Mouse (Mus musculus) kidney, embryonic 16.5 days (tissue): ENCODE data around the gene Ceacam16. TPM values are rescaled to one million over a fixed set of nuclear protein-coding genes. Genes with fewer than 3 reads are reported as not detected.

Source experiments
- ATAC-seq: fragments of 200-750 bp; cut with Nextera tagmentation; 2 replicates; pipeline ENCODE4 v1.8.0; 2017; ENCODE audit warnings: moderate TSS enrichment; ENCODE audit not compliant: low FRiP score, low TSS enrichment
- H3K27ac ChIP-seq: fragments of 300-500 bp; sonication (generic); 2 replicates; pipeline ENCODE4 v1.5.1; 2014; ENCODE audit warnings: low read length
- H3K27me3 ChIP-seq: fragments of 300-500 bp; sonication (generic); 2 replicates; pipeline ENCODE4 v1.6.1; 2014; ENCODE audit warnings: low read length, control low read depth, mixed read lengths; ENCODE audit not compliant: insufficient read depth
- H3K36me3 ChIP-seq: fragments of 300-500 bp; sonication (generic); 2 replicates; pipeline ENCODE4 v1.6.1; 2014; ENCODE audit warnings: low read length, control low read depth, mixed read lengths; ENCODE audit not compliant: insufficient read depth
- H3K4me1 ChIP-seq: fragments of 300-500 bp; sonication (generic); 2 replicates; pipeline ENCODE4 v1.6.1; 2014; ENCODE audit warnings: low read length, control low read depth, mixed read lengths; ENCODE audit not compliant: insufficient read depth
- H3K4me2 ChIP-seq: fragments of 300-500 bp; sonication (generic); replicated peaks from 2 replicates; pipeline ENCODE4 v1.6.1; 2014; ENCODE audit warnings: low read depth, low read length
- H3K4me3 ChIP-seq: fragments of 300-500 bp; sonication (generic); 2 replicates; pipeline ENCODE4 v1.5.1; 2014; ENCODE audit warnings: mild to moderate bottlenecking, low read length
- H3K9ac ChIP-seq: fragments of 300-500 bp; sonication (generic); replicated peaks from 2 replicates; pipeline ENCODE4 v1.6.1; 2014; ENCODE audit warnings: low read length
- H3K9me3 ChIP-seq: fragments of 300-500 bp; sonication (generic); 2 replicates; pipeline ENCODE4 v1.6.1; 2016; ENCODE audit warnings: low read length, control low read depth
- WGBS: fragments of 180-500 bp; shearing (Covaris S2); extraction: QIAGEN DNeasy Blood & Tissue Kit; methylation state at CpG from one replicate; pipeline ENCODE4 v1.1.7; 2014; 5-methylcytosine and 5-hydroxymethylcytosine counted together
- polyA plus RNA-seq: library from polyadenylated mRNA; unstranded; fragments of >200 nt; fragmentation: Nextera tagmentation; extraction: Ambion mirVana; gene quantifications from 2 replicates; pipeline ENCODE4 v1.2.1, GENCODE M21; 2015

The Ceacam16 gene
- polyA plus RNA-seq, 1 experiment from 2014 or later, result 0.15 TPM

- H3K9ac ChIP-seq, result no peak overlapping the region
- no peaks in the 10 kb centered on the region for H3K27me3 ChIP-seq
- H3K9me3 ChIP-seq, result no peaks in the 10 kb centered on the region
- 0 out of 2 replicates have a peak overlapping the region, but pooled peaks have one; percentile 1 for H3K4me2 ChIP-seq
- H3K4me3 ChIP-seq, result no peak overlapping the region
- H3K4me1 ChIP-seq, result peaks cover 10% of the 10 kb centered on the region; the same call in 1 of the 2 replicates
- H3K36me3 ChIP-seq, result no peaks in the 10 kb centered on the region
- 29% methylated on average over 13 of the region's 13 CpGs for WGBS
- H3K27ac ChIP-seq, result no peak overlapping the region
- ATAC-seq, result peak; percentile 57; the same call in 1 of the 2 replicates
Measured at GRCm38 (mm10) chr7:19830682-19831156, 30.4 kb downstream of the Ceacam16 start.

DNA sequence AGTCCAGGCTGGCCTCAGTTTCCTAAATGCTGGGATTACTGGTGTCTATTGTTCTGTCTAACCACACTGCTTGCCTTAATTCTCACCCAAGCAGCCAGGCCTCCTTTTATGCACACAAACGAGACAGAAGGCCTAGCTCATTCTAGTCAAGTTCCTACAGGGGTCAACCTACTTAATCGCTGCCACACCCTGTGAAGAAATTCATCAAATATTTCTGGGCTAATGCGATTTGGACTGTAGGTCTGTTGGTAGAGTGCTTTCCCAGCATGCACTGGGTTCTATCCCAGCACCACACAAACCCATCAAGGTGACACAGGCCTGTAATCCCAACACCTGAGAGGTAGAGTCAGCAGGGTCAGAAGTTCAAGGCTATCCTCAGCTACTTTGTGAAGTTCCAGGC, 31.4 kb downstream of the Ceacam16 start:
- no peaks in the 10 kb centered on the region for H3K27me3 ChIP-seq
- no peak overlapping the region for H3K27ac ChIP-seq
- 85% methylated on average over 3 of the region's 3 CpGs for WGBS
- peaks cover 14% of the 10 kb centered on the region; the same call in 1 of the 2 replicates for H3K4me1 ChIP-seq
- no peak overlapping the region for H3K4me2 ChIP-seq
- no peak overlapping the region for H3K4me3 ChIP-seq
- no peak overlapping the region for H3K9ac ChIP-seq
- H3K9me3 ChIP-seq, result no peaks in the 10 kb centered on the region
- no peak for ATAC-seq
- H3K36me3 ChIP-seq, result no peaks in the 10 kb centered on the region

DNA sequence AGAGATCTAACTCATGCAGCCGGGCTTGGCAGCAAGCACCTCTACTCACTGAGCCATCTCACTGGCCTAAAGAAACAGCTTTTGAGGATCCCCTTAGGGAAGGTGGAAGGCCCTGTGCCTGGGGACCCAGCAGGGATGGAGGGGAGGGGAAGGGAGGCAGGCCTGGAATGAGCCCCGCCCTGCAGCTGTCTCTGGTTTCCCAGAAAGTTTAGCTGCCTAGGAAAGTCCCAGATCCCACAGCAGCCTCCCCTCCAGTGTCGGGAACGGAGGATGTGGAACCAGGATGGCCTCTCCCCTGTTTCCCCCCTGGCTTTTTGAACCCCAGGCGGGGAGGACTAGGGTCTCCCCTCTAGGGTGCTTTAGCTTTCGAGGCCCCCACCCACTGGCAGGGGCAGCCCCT, 34.3 kb downstream of the Ceacam16 start:
- H3K27me3 ChIP-seq, result peaks cover 5% of the 10 kb centered on the region
- H3K9ac ChIP-seq, result 0 out of 2 replicates have a peak overlapping the region, but pooled peaks have one; percentile 22
- ATAC-seq, result no peak
- no peaks in the 10 kb centered on the region for H3K36me3 ChIP-seq
- no peak overlapping the region for H3K4me3 ChIP-seq
- peaks cover 39% of the 10 kb centered on the region for H3K4me1 ChIP-seq
- 33% methylated on average over 5 of the region's 6 CpGs for WGBS
- H3K9me3 ChIP-seq, result no peaks in the 10 kb centered on the region
- H3K4me2 ChIP-seq, result no peak overlapping the region
- no peak overlapping the region for H3K27ac ChIP-seq

DNA sequence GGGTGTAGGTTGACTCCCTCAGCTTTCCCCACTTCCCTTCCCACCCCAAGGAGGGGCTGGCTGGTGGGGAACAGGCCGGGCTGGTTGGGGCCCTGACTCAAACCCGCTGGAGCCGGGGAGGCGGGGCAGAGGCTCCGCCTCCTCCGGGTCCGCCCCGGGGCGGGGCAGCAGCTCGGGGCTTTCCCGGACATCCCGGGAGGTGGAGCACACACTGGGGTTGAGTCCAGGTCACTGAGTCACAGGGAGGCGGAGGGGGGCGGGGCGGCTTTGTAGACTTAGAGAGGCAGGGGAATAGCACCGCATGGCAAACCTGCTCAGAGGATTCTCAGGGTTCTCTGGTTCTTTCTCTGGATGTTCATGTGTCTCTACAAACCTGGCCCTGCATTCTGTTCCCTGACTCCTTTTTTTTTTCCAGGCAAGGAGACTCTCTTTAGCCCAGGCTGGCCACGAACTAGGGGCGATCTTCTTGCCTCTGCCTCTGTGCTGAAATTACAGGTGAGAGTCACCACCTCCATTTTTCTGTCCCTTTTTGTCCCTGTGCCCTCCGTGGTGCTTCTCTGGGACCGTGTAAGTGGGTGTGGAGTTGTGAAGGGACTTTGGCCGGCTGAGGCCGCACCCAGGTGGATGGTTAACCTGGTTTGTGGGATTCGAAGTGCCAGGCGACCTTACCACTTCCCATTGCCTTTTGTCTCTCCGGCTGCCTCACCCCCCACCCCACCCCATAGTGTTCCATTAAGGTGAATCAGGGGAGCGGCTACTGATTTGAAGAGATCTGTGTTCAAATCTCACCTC, 36.7 kb downstream of the Ceacam16 start:
- H3K27me3 ChIP-seq, result peaks cover 10% of the 10 kb centered on the region
- peaks cover 34% of the 10 kb centered on the region for H3K4me1 ChIP-seq
- peak overlapping the region; percentile 44 for H3K4me2 ChIP-seq
- H3K36me3 ChIP-seq, result no peaks in the 10 kb centered on the region
- peak overlapping the region; percentile 88 for H3K27ac ChIP-seq
- WGBS, result 20% methylated on average over 26 of the region's 26 CpGs
- peak overlapping the region; percentile 55; the same call in 1 of the 2 replicates for H3K9ac ChIP-seq
- peak; percentile 88 for ATAC-seq
- peak overlapping the region; percentile 12; the same call in 1 of the 2 replicates for H3K4me3 ChIP-seq
- H3K9me3 ChIP-seq, result peaks cover 4% of the 10 kb centered on the region; the same call in 1 of the 2 replicates

- WGBS, result 30% methylated on average over 16 of the region's 16 CpGs
Measured at GRCm38 (mm10) chr7:19823256-19824181, 37.6 kb downstream of the Ceacam16 start.

GRCm38 (mm10) chr7:19822604-19823058, 38.5 kb downstream of the Ceacam16 start, which contains the start of gene Bcl3:
Gene Bcl3 (minus strand): TSS chr7:19822770.
- 1% methylated on average over 24 of the region's 42 CpGs for WGBS
- H3K9me3 ChIP-seq, result peaks cover 4% of the 10 kb centered on the region; the same call in 1 of the 2 replicates
- H3K36me3 ChIP-seq, result no peaks in the 10 kb centered on the region
- H3K27me3 ChIP-seq, result peaks cover 10% of the 10 kb centered on the region
- H3K4me1 ChIP-seq, result peaks cover 40% of the 10 kb centered on the region
- peak within 1 kb of the TSS; percentile 76 for H3K4me2 ChIP-seq
- peak within 1 kb of the TSS; percentile 66 for H3K9ac ChIP-seq
- H3K27ac ChIP-seq, result peak within 1 kb of the TSS; percentile 88
- no peak for ATAC-seq
- H3K4me3 ChIP-seq, result peak within 1 kb of the TSS; percentile 41

More at GRCm38 (mm10) chr7:19823256-19824181, 37.6 kb downstream of the Ceacam16 start:
- Histone ChIP-seq H3K9ac (peak overlapping the region; percentile 44), H3K4me1 (peaks cover 34% of the 10 kb centered on the region), H3K36me3 (no peaks in the 10 kb centered on the region), H3K27ac (peak overlapping the region; percentile 88), H3K27me3 (peaks cover 10% of the 10 kb centered on the region), H3K4me3 (no peak overlapping the region), H3K9me3 (peaks cover 4% of the 10 kb centered on the region; the same call in 1 of the 2 replicates), H3K4me2 (peak overlapping the region; percentile 44)
- ATAC-seq, result peak; percentile 40

GRCm38 (mm10) chr7:19822193-19822592, 38.9 kb downstream of the Ceacam16 start:
- H3K4me2 ChIP-seq, result peak overlapping the region; percentile 76
- peaks cover 45% of the 10 kb centered on the region for H3K4me1 ChIP-seq
- peak overlapping the region; percentile 41 for H3K4me3 ChIP-seq
- H3K9ac ChIP-seq, result peak overlapping the region; percentile 66
- H3K27ac ChIP-seq, result no peak overlapping the region
- no peak for ATAC-seq
- no peaks in the 10 kb centered on the region for H3K36me3 ChIP-seq
- WGBS, result 6% methylated on average over 20 of the region's 20 CpGs
- peaks cover 10% of the 10 kb centered on the region for H3K27me3 ChIP-seq
- peaks cover 4% of the 10 kb centered on the region; the same call in 1 of the 2 replicates for H3K9me3 ChIP-seq

- H3K9me3 ChIP-seq, result peaks cover 4% of the 10 kb centered on the region; the same call in 1 of the 2 replicates
- H3K4me1 ChIP-seq, result peaks cover 46% of the 10 kb centered on the region
- H3K36me3 ChIP-seq, result no peaks in the 10 kb centered on the region
- 61% methylated on average over 7 of the region's 7 CpGs for WGBS
- H3K4me2 ChIP-seq, result no peak overlapping the region
- no peak for ATAC-seq
- H3K4me3 ChIP-seq, result no peak overlapping the region
- H3K27me3 ChIP-seq, result peaks cover 10% of the 10 kb centered on the region
- H3K27ac ChIP-seq, result no peak overlapping the region
- H3K9ac ChIP-seq, result no peak overlapping the region
Measured at GRCm38 (mm10) chr7:19821633-19822032, 39.5 kb downstream of the Ceacam16 start.

DNA sequence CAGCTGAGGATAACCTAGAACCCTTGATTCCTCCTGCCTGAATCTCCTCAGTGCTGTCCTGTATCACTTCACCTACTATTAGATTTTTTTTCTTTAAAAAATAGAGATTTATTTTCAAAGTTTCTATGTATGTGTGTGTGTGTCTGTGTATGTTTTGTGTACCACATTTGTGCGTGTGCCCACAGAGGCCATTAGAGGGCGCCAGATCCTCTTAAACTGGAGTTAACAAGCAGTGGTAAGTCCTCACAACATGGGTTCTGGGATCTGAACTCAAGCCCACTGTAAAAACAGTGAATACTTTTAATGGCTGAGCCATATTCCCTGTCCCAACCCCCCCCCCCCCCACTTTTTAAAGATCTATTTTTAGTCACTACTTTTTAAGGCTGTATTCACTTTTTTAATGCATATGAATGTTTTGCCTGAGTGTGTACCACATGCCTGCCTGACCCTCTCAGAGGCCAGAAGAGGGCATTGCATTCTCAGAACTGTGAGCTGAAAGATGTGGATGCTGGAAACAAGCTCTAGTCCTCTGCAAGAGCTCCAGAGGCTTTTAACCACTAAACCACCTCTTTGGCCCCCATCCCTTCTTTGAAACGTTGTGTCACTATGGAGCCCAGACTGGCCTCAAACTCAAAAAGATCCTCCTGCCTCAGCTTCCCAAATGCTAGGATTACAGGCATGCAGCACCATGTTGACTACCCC, 40.6 kb downstream of the Ceacam16 start:
- 66% methylated on average over 3 of the region's 3 CpGs for WGBS
- Histone ChIP-seq H3K4me3 (no peak overlapping the region), H3K27me3 (peaks cover 10% of the 10 kb centered on the region), H3K27ac (no peak overlapping the region), H3K4me2 (no peak overlapping the region), H3K36me3 (no peaks in the 10 kb centered on the region), H3K9ac (no peak overlapping the region), H3K4me1 (peaks cover 54% of the 10 kb centered on the region), H3K9me3 (peaks cover 4% of the 10 kb centered on the region; the same call in 1 of the 2 replicates)
- no peak for ATAC-seq
